Mouse (Mus musculus) liver, embryonic 14.5 days (tissue): ENCODE results near the gene Pimreg. TPM values are rescaled to one million over a fixed set of nuclear protein-coding genes. Genes with fewer than 3 reads are reported as not detected.

Source experiments
- ATAC-seq: fragments of 200-750 bp; cut with Nextera tagmentation; 2 replicates; pipeline ENCODE4 v1.8.0; 2017; ENCODE audit warnings: moderate number of reproducible peaks, mild to moderate bottlenecking, moderate library complexity; ENCODE audit not compliant: insufficient read depth
- DNase-seq, 3 experiments: peaks; one replicate each; pipeline ENCODE4 v3.0.0-alpha.2; 2012 to 2013; ENCODE audit warnings: low read depth in 3 of 3, low spot score in 3 of 3
- H3K27ac ChIP-seq: fragments of 300-500 bp; sonication (generic); 2 replicates; pipeline ENCODE4 v1.5.1; 2014; ENCODE audit warnings: moderate library complexity, mild to moderate bottlenecking, control low read depth, inconsistent platforms
- H3K27me3 ChIP-seq: fragments of 300-500 bp; sonication (generic); 2 replicates; pipeline ENCODE4 v1.6.1; 2014; ENCODE audit warnings: mild to moderate bottlenecking, low read length, moderate library complexity; ENCODE audit not compliant: control insufficient read depth, insufficient read depth
- H3K36me3 ChIP-seq: fragments of 300-500 bp; sonication (generic); replicated peaks from 2 replicates; pipeline ENCODE4 v1.6.1; 2014; ENCODE audit warnings: low read depth; ENCODE audit not compliant: control insufficient read depth, insufficient read depth
- H3K4me1 ChIP-seq, 2 experiments: fragments of 200-500 bp in 1 of 2; fragments of 300-500 bp in 1 of 2; sonication (generic) in 1 of 2; replicated peaks; 2 replicates each; pipeline ENCODE4 v1.6.1; 2012 to 2014; ENCODE audit warnings: antibody characterized with exemption in 1 of 2, inconsistent platforms in 1 of 2, low read length in 1 of 2; ENCODE audit not compliant: control insufficient read depth in 2 of 2, insufficient read depth in 2 of 2
- H3K4me2 ChIP-seq: fragments of 300-500 bp; sonication (generic); 2 replicates; pipeline ENCODE4 v1.6.1; 2014; ENCODE audit warnings: low read depth, mild to moderate bottlenecking, control low read depth, moderate library complexity
- H3K4me3 ChIP-seq, 2 experiments: fragments of 200-500 bp in 1 of 2; fragments of 300-500 bp in 1 of 2; sonication (generic) in 1 of 2; 2 replicates each; pipeline ENCODE4 v1.5.1; 2012 to 2014; ENCODE audit warnings: low read depth in 2 of 2, low read length in 2 of 2, mild to moderate bottlenecking in 2 of 2, control low read depth in 1 of 2, inconsistent platforms in 1 of 2, moderate library complexity in 1 of 2; ENCODE audit not compliant: insufficient read depth in 1 of 2
- H3K9ac ChIP-seq: fragments of 300-500 bp; sonication (generic); replicated peaks from 2 replicates; pipeline ENCODE4 v1.6.1; 2014; ENCODE audit warnings: mild to moderate bottlenecking, control low read depth, moderate library complexity
- H3K9me3 ChIP-seq: fragments of 300-500 bp; sonication (generic); 2 replicates; pipeline ENCODE4 v1.6.1; 2016; ENCODE audit warnings: low read length, mixed read lengths; ENCODE audit not compliant: control insufficient read depth
- CTCF ChIP-seq: IDR thresholded peaks from 2 replicates; pipeline ENCODE4 v1.5.1; 2016; ENCODE audit warnings: antibody characterized with exemption, low read depth, control low read depth
- EP300 ChIP-seq: IDR thresholded peaks from 2 replicates; pipeline ENCODE4 v1.6.1; 2016; ENCODE audit warnings: antibody characterized with exemption, low read depth
- WGBS: fragments of 180-500 bp; shearing (Covaris S2); extraction: QIAGEN DNeasy Blood & Tissue Kit; methylation state at CpG from one replicate; pipeline ENCODE4 v1.1.7; 2014; ENCODE audit not compliant: insufficient replicate concordance; 5-methylcytosine and 5-hydroxymethylcytosine counted together
- polyA plus RNA-seq, 2 experiments: library from polyadenylated mRNA; depleted of rRNA in 1 of 2; stranded (reverse) in 1 of 2; unstranded in 1 of 2; fragments of >200 nt; fragmentation: Nextera tagmentation in 1 of 2; extraction: Ambion mirVana in 1 of 2; gene quantifications; 2 replicates each; pipeline versions ENCODE4 v1.2.1 to v1.2.3; 2012 to 2014

Gene Pimreg
- polyA plus RNA-seq, 2 experiments = 13.0 to 21.4 TPM

DNA sequence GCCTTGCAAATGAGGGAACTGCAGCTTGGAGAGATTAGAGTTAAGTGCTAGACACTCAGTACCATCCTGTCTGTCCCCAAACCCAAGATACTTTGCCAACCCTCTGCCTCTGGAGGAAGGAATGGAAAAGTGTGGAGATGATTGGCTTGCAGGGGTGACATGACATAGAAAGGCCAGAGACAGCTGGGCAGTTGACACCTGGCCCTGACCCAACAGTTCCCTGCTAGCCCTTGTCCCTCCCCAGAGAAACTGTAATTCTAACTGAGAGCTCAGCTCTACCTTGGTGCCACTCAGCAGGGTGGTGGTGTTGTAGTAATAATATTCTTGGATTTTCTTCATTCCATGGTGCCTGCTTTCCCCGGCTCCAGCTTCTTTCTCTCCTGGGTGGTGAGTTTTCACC, 29.9 kb upstream of the Pimreg start:
- ATAC-seq (no peak), DNase-seq (no peak)
- TF ChIP-seq EP300 (no peak), CTCF (no peak)
- Histone ChIP-seq H3K4me1 (peaks cover 0 to 2% of the 10 kb centered on the region in 2 experiments; a peak in 1 of 4 replicates), H3K4me3 (no peak overlapping the region), H3K36me3 (no peaks in the 10 kb centered on the region), H3K27ac (no peak overlapping the region), H3K27me3 (no peaks in the 10 kb centered on the region), H3K4me2 (no peak overlapping the region), H3K9me3 (no peaks in the 10 kb centered on the region), H3K9ac (no peak overlapping the region)
- WGBS = 45% methylated on average over 1 of the region's 1 CpGs

DNA sequence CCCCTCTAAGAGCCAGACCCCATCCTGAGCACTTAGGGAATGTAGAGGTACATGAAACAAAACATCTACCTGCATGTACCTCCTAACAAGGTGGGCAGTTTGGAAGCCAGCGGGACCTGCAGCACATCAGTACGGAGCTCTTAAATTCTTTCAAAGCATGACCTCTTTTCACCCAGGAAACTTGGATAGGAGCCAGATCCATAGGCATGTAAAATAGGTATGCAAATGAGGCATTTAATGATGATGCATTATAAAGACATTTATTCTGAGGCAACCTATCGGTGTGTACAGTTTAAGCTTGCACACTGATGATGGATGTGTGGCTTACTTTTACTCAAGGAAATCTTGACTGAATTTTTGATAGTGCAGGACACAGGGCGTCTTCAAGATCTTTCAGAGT, 27.2 kb upstream of the Pimreg start:
- Histone ChIP-seq H3K4me1 (peaks cover 0 to 2% of the 10 kb centered on the region in 2 experiments; a peak in 1 of 4 replicates), H3K36me3 (no peaks in the 10 kb centered on the region), H3K9me3 (no peaks in the 10 kb centered on the region), H3K9ac (no peak overlapping the region), H3K4me3 (no peak overlapping the region), H3K4me2 (no peak overlapping the region), H3K27ac (no peak overlapping the region), H3K27me3 (no peaks in the 10 kb centered on the region)
- DNase-seq (no peak), ATAC-seq (no peak)
- TF ChIP-seq EP300 (no peak), CTCF (no peak)
- 65% methylated on average over 4 of the region's 4 CpGs for WGBS

DNA sequence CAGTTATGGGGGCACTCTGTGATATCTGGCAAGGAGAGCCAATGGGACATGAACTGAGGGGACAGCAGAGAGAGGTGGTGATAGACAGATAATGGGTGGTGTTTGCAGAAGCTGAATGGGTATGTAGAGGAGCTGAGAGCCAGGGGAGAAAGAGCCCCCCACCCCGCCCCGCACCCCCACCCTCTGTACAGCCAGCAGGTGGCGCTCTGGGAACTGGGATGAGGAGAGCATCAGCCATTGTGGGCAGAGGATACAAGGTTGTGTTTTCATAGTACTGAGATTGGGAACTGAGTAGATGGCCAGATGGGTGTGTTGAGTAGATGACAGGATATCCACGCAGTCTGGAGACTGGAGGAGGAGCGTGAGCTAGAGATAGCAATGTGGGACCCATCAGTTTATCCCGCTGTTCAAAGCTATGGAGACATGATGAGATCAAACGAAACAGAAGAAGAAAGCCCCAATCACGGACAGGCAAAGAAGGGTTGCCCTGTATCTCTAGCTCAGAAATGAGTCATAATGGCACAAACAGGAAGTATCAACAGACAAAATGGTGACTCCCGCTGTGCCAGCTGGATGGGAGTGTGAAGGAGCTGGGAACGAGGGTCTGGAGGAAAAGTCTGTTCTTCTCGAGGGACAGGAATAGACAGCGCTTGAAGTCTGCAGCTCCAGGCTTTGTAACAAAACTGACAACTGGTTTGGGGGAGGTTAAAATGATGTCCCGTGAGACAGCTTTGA, 25.1 kb upstream of the Pimreg start:
- 0 out of 2 replicates have a peak, but pooled peaks have one; percentile 21 for TF ChIP-seq CTCF
- no peak for TF ChIP-seq EP300
- no peaks in the 10 kb centered on the region for H3K9me3 ChIP-seq
- H3K9ac ChIP-seq = no peak overlapping the region
- DNase-seq (no peak), ATAC-seq (no peak)
- WGBS = 56% methylated on average over 13 of the region's 13 CpGs
- H3K4me1 ChIP-seq = peaks cover 0 to 8% of the 10 kb centered on the region in 2 experiments; a peak in 2 of 4 replicates
- no peak overlapping the region for H3K4me2 ChIP-seq
- H3K27me3 ChIP-seq = no peaks in the 10 kb centered on the region
- no peak overlapping the region for H3K27ac ChIP-seq
- no peaks in the 10 kb centered on the region for H3K36me3 ChIP-seq
- H3K4me3 ChIP-seq = no peak overlapping the region

DNA sequence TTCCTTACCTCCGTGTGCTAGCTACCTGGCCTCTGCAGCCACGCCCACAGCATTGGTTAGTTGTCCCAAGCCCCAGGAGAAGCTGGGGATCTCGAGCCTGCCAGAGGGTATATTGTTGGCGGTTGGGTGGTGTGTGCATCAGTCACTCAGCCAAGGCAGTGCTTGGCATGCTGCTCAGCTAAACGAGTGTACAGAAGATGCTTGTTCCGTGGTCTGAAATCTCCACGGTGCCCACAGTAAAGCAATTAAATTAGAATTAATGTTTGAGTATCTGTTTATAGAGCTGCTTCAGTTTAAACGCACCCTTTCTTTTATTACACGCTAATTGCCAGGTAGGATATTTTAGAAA, 24.6 kb upstream of the Pimreg start:
- Histone ChIP-seq H3K4me1 (peaks cover 0 to 8% of the 10 kb centered on the region in 2 experiments; a peak in 2 of 4 replicates), H3K27ac (no peak overlapping the region), H3K36me3 (no peaks in the 10 kb centered on the region), H3K9me3 (no peaks in the 10 kb centered on the region), H3K9ac (no peak overlapping the region), H3K4me2 (no peak overlapping the region), H3K4me3 (no peak overlapping the region), H3K27me3 (no peaks in the 10 kb centered on the region)
- no peak for TF ChIP-seq EP300
- no peak for TF ChIP-seq CTCF
- 59% methylated on average over 9 of the region's 9 CpGs for WGBS
- no peak for DNase-seq
- no peak for ATAC-seq

DNA sequence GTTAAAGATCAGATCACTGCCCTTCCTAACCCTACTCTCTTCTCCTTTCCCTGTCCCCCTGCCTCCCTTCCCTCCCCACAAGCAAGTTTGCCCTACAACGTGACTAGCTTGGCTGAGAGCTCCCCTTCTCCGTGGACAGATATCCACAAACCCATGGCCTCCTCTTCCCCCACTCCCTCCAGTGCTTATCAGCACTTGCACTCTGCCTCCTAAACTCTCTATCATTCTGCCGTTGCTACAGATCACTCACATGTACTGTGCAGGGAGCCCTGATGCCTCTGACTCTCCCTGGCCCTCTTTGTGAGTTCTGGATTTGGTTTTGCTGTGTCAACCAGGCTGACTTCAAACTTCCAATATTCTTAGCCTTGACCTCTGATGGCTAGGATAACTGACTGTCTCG, 20.8 kb upstream of the Pimreg start:
- DNase-seq = no peak
- Histone ChIP-seq H3K4me1 (peaks cover 0 to 8% of the 10 kb centered on the region in 2 experiments; a peak in 2 of 4 replicates), H3K27ac (no peak overlapping the region), H3K9ac (no peak overlapping the region), H3K4me3 (no peak overlapping the region), H3K9me3 (no peaks in the 10 kb centered on the region), H3K27me3 (no peaks in the 10 kb centered on the region), H3K36me3 (no peaks in the 10 kb centered on the region), H3K4me2 (no peak overlapping the region)
- ATAC-seq = peak; percentile 69
- TF ChIP-seq EP300 (no peak; the same call in 1 of the 2 replicates), CTCF (no peak)
- 13% methylated on average over 4 of the region's 4 CpGs for WGBS
